Comparison of ENCODE assay signal across 8 mouse cellular contexts in the genomic region with DNA sequence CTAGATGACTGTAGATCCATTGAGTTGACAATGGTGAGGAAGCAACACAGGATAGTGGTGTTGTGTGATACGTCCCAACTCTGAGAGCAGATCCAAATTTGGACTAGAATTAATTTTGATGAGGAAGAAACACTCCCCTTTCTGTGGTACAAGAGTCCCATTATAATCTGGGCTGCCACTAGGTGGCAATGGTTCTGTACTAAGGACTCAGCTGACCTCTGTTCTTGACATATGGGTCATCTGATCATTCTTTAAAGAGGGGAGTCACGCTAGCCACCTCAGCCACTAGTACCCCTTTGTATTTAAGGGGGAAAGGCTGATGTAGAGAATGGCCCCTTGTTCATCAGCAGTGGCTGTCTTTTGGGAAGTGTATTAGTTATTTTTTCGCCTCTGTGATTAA. TPM values are rescaled to one million over a fixed set of nuclear protein-coding genes. Genes with fewer than 3 reads are reported as not detected.
DNase-seq lines count a peak whose midpoint lies in the region; ATAC-seq and TF ChIP-seq lines count a peak whose summit lies in the region.

No protein-coding gene starts in this region.

- TF ChIP-seq POLR2A in cortical plate, adult 2 months (IDR thresholded peaks at IDR 0.05; ENCODE audit: extremely low read depth, insufficient read depth, low read length): no peak

- H3K9ac ChIP-seq in intestine, embryonic 15.5 days: no peak overlapping the region
- H3K9ac ChIP-seq in intestine, embryonic 16.5 days (ENCODE audit: low read depth, low read length): no peak overlapping the region
- H3K9ac ChIP-seq in ES-E14 (ENCODE audit: insufficient read depth, low read depth, low read length, poor library complexity, severe bottlenecking): no peak overlapping the region
- H3K9ac ChIP-seq in liver, embryonic 11.5 days (ENCODE audit: low read depth, low read length): no peak overlapping the region
- H3K9ac ChIP-seq in forebrain, embryonic 16.5 days (replicated peaks; ENCODE audit: low read depth, low read length): no peak overlapping the region

- no peaks in the 10 kb centered on the region for H3K4me1 ChIP-seq in intestine, embryonic 15.5 days (replicated peaks)
- 0 out of 2 replicates have a peak, but pooled peaks cover 2% of the 10 kb centered on the region for H3K4me1 ChIP-seq in intestine, embryonic 16.5 days (ENCODE audit: control insufficient read depth, insufficient read depth, low read length)
- H3K4me1 ChIP-seq in ES-E14 (ENCODE audit: control insufficient read depth in 2 of 2, insufficient read depth in 2 of 2, low read length in 2 of 2, poor library complexity in 1 of 2): no peaks in the 10 kb centered on the region
- no peaks in the 10 kb centered on the region for H3K4me1 ChIP-seq in cortical plate, adult 2 months (ENCODE audit: control insufficient read depth, insufficient read depth, low read length)
- H3K4me1 ChIP-seq in liver, embryonic 11.5 days (replicated peaks; ENCODE audit: control insufficient read depth, insufficient read depth, low read length): peaks cover 7% of the 10 kb centered on the region
- no peaks in the 10 kb centered on the region for H3K4me1 ChIP-seq in forebrain, embryonic 16.5 days (replicated peaks; ENCODE audit: control insufficient read depth, insufficient read depth, low read length)

- peak; percentile 11 for DNase-seq in ES-E14 (ENCODE audit: low read depth, low spot score)
- DNase-seq in liver, embryonic 11.5 days (ENCODE audit: low spot score): peak; percentile 34
- DNase-seq in retina, postnatal 1 day: peak; percentile 63
- no peak for DNase-seq in right cerebral cortex, postnatal 25 days

- in situ Hi-C loops in ES-E14 (cut with MboI; ENCODE audit: low sequenced_read_pairs in 2 of 2, unreplicated experiment in 2 of 2): no loop called here

- no peak overlapping the region for H3K27ac ChIP-seq in intestine, embryonic 15.5 days
- H3K27ac ChIP-seq in intestine, embryonic 16.5 days (ENCODE audit: low read length): no peak overlapping the region
- no peak overlapping the region for H3K27ac ChIP-seq in ES-E14 (ENCODE audit: insufficient read depth, low read depth, low read length, poor library complexity, severe bottlenecking)
- no peak overlapping the region for H3K27ac ChIP-seq in cortical plate, adult 2 months (ENCODE audit: insufficient read depth, low read length)
- no peak overlapping the region for H3K27ac ChIP-seq in liver, embryonic 11.5 days (ENCODE audit: low read depth, low read length)
- no peak overlapping the region for H3K27ac ChIP-seq in forebrain, embryonic 16.5 days (ENCODE audit: low read length)

- no peak overlapping the region for H3K4me3 ChIP-seq in intestine, embryonic 15.5 days (replicated peaks)
- H3K4me3 ChIP-seq in intestine, embryonic 16.5 days (ENCODE audit: low read length): no peak overlapping the region
- no peak overlapping the region for H3K4me3 ChIP-seq in ES-E14 (ENCODE audit: insufficient read depth in 1 of 2, low read depth in 1 of 2, low read length in 2 of 2, poor library complexity in 1 of 2, severe bottlenecking in 1 of 2)
- H3K4me3 ChIP-seq in cortical plate, adult 2 months (ENCODE audit: insufficient read depth, low read length): no peak overlapping the region
- no peak overlapping the region for H3K4me3 ChIP-seq in liver, embryonic 11.5 days (ENCODE audit: low read depth, low read length)
- no peak overlapping the region for H3K4me3 ChIP-seq in forebrain, embryonic 16.5 days (replicated peaks; ENCODE audit: low read length)

- no peaks in the 10 kb centered on the region for H3K36me3 ChIP-seq in intestine, embryonic 15.5 days
- H3K36me3 ChIP-seq in intestine, embryonic 16.5 days (ENCODE audit: control insufficient read depth, insufficient read depth, low read length): no peaks in the 10 kb centered on the region
- no peaks in the 10 kb centered on the region for H3K36me3 ChIP-seq in ES-E14 (ENCODE audit: control insufficient read depth, insufficient read depth, low read length, poor library complexity, severe bottlenecking)
- H3K36me3 ChIP-seq in liver, embryonic 11.5 days (ENCODE audit: control insufficient read depth, insufficient read depth, low read length): no peaks in the 10 kb centered on the region
- no peaks in the 10 kb centered on the region for H3K36me3 ChIP-seq in forebrain, embryonic 16.5 days (ENCODE audit: control insufficient read depth, insufficient read depth)

- peak; percentile 27; the same call in 1 of the 2 replicates for TF ChIP-seq CTCF in cortical plate, adult 2 months (IDR thresholded peaks at IDR 0.05; ENCODE audit: extremely low read depth, insufficient read depth, low read length)

- H3K4me2 ChIP-seq in intestine, embryonic 15.5 days (replicated peaks): no peak overlapping the region
- no peak overlapping the region for H3K4me2 ChIP-seq in intestine, embryonic 16.5 days (ENCODE audit: low read depth, low read length)
- peak overlapping the region; percentile 27; the same call in 1 of the 2 replicates for H3K4me2 ChIP-seq in liver, embryonic 11.5 days
- H3K4me2 ChIP-seq in forebrain, embryonic 16.5 days (ENCODE audit: low read length): no peak overlapping the region

- H3K9me3 ChIP-seq in intestine, embryonic 15.5 days: no peaks in the 10 kb centered on the region
- no peaks in the 10 kb centered on the region for H3K9me3 ChIP-seq in intestine, embryonic 16.5 days (ENCODE audit: control insufficient read depth, low read length)
- no peaks in the 10 kb centered on the region for H3K9me3 ChIP-seq in ES-E14 (ENCODE audit: control insufficient read depth, insufficient read depth, low read depth, low read length)
- no peaks in the 10 kb centered on the region for H3K9me3 ChIP-seq in liver, embryonic 11.5 days (ENCODE audit: control insufficient read depth, low read length)
- H3K9me3 ChIP-seq in forebrain, embryonic 16.5 days (ENCODE audit: control insufficient read depth, low read length): no peaks in the 10 kb centered on the region

- ATAC-seq in intestine, embryonic 15.5 days: 0 out of 2 replicates have a peak, but pooled peaks have one; percentile 41
- no peak for ATAC-seq in intestine, embryonic 16.5 days
- ATAC-seq in liver, embryonic 11.5 days (replicated peaks; ENCODE audit: low FRiP score): peak; percentile 60; the same call in 1 of the 2 replicates
- ATAC-seq in forebrain, embryonic 16.5 days: no peak

- no peaks in the 10 kb centered on the region for H3K27me3 ChIP-seq in intestine, embryonic 15.5 days (replicated peaks)
- no peaks in the 10 kb centered on the region for H3K27me3 ChIP-seq in intestine, embryonic 16.5 days (replicated peaks; ENCODE audit: control insufficient read depth, insufficient read depth, low read length)
- H3K27me3 ChIP-seq in liver, embryonic 11.5 days (replicated peaks; ENCODE audit: control insufficient read depth, insufficient read depth, low read length): no peaks in the 10 kb centered on the region
- no peaks in the 10 kb centered on the region for H3K27me3 ChIP-seq in forebrain, embryonic 16.5 days (replicated peaks; ENCODE audit: control insufficient read depth, insufficient read depth, low read length)

- 50% methylated on average over 3 of the region's 3 CpGs for WGBS in intestine, embryonic 15.5 days
- 45% methylated on average over 3 of the region's 3 CpGs for WGBS in intestine, embryonic 16.5 days
- WGBS in liver, embryonic 11.5 days: 28% methylated on average over 3 of the region's 3 CpGs
- WGBS in forebrain, embryonic 16.5 days: 48% methylated on average over 3 of the region's 3 CpGs

TF ChIP-seq in ES-E14, 5 proteins besides CTCF, POLR2A, EP300 and RAD21:
- TF ChIP-seq ZC3H11A (IDR thresholded peaks at IDR 0.05; ENCODE audit: borderline replicate concordance, low read depth, low read length) (0 out of 2 replicates have a peak, but pooled peaks have one; percentile 41), MAFK (IDR thresholded peaks at IDR 0.05; ENCODE audit: insufficient read depth, low read depth, low read length) (no peak), ZNF384 (IDR thresholded peaks at IDR 0.05; ENCODE audit: low read depth, low read length) (no peak), HCFC1 (IDR thresholded peaks at IDR 0.05; ENCODE audit: borderline replicate concordance, insufficient read depth, low read length) (no peak)
TF ChIP-seq in ES-E14: peak in this region for 1.

RNA-seq across cellular contexts. Expression of a gene that starts 10.7 kb away (rescaled TPM):
- 0.39 and 0.58 TPM in 2 replicates for polyA plus RNA-seq in intestine, embryonic 15.5 days (2015; fragmentation: Nextera tagmentation; extraction: Ambion mirVana)
- 0.27 and 0.49 TPM in 2 replicates for polyA plus RNA-seq in intestine, embryonic 16.5 days (2015; fragmentation: Nextera tagmentation; extraction: Ambion mirVana)
- total RNA-seq in ES-E14 (2012; rRNA removed): 0.05 and 0.18 TPM in 2 replicates
- polyA plus RNA-seq in cortical plate, adult 2 months (2012; rRNA removed): 0.04 and 0.15 TPM in 2 replicates
- 3.2 and 4.3 TPM in 2 replicates for polyA plus RNA-seq in liver, embryonic 11.5 days (2014; fragmentation: Nextera tagmentation; extraction: Ambion mirVana)
- polyA plus RNA-seq in forebrain, embryonic 16.5 days (2015; fragmentation: Nextera tagmentation; extraction: Ambion mirVana): 0.04 and 0.11 TPM in 2 replicates

RNA-seq across cellular contexts. Expression of a gene that starts 57.3 kb away (rescaled TPM):
- polyA plus RNA-seq in intestine, embryonic 15.5 days (2015; fragmentation: Nextera tagmentation; extraction: Ambion mirVana): 40.0 and 40.3 TPM in 2 replicates
- polyA plus RNA-seq in intestine, embryonic 16.5 days (2015; fragmentation: Nextera tagmentation; extraction: Ambion mirVana): 33.1 and 41.5 TPM in 2 replicates
- 14.0 and 17.0 TPM in 2 replicates for total RNA-seq in ES-E14 (2012; rRNA removed)
- 21.5 and 22.9 TPM in 2 replicates for polyA plus RNA-seq in cortical plate, adult 2 months (2012; rRNA removed)
- 18.6 and 20.1 TPM in 2 replicates for polyA plus RNA-seq in liver, embryonic 11.5 days (2014; fragmentation: Nextera tagmentation; extraction: Ambion mirVana)
- 49.5 and 53.8 TPM in 2 replicates for polyA plus RNA-seq in forebrain, embryonic 16.5 days (2015; fragmentation: Nextera tagmentation; extraction: Ambion mirVana)

Comparison
In these comparisons a context has a peak if more than half of its experiments do, and no peak if none do; other contexts are left out.
1. ATAC-seq: peak in intestine, embryonic 15.5 days (single experiment) and liver, embryonic 11.5 days (single experiment); none in intestine, embryonic 16.5 days (single experiment) and forebrain, embryonic 16.5 days (single experiment).